Mouse (Mus musculus) cerebellum, adult 8-10 months (tissue): ENCODE data around the gene Dnajc7.
A peak's percentile ranks its signal among the peaks of the same experiment; 100 is the strongest.
"Not testable (repeated sequence)": the region's sequence is repeated elsewhere in the genome, so short reads cannot be mapped to it uniquely, and the experiment has no call there.

Source experiments
- DNase-seq: peaks from one replicate; pipeline ENCODE4 v3.0.0; 2022

Dnajc7 gene

GRCm38 (mm10) chr11:100613241-100613640 lies 6.7 kb downstream of the Dnajc7 start:
- no peak for DNase-seq

DNA sequence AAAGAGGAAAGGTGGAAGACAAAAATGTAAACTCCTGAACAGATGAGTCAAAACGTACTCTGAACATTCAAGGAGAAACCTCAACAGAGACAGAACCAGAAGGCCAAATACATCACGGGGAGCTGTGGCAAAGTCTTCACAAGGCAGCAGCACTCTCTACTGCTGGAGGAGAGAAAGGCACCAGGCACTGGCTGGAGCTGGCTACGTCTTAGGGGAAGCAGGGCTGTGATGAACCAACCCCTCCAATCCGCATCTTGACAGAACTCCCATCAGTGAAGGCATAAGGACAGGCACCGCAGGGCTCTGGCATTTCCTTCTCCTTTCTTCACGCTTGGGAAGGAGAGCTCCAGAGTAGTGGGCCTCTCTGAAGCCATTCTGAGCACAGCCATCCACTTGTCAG lies 8.3 kb downstream of the Dnajc7 start:
- no peak for DNase-seq

- DNase-seq: no peak
Observed at GRCm38 (mm10) chr11:100609997-100610680, 9.8 kb downstream of the Dnajc7 start.

GRCm38 (mm10) chr11:100609355-100609996 lies 10.5 kb downstream of the Dnajc7 start:
- no peak for DNase-seq

DNA sequence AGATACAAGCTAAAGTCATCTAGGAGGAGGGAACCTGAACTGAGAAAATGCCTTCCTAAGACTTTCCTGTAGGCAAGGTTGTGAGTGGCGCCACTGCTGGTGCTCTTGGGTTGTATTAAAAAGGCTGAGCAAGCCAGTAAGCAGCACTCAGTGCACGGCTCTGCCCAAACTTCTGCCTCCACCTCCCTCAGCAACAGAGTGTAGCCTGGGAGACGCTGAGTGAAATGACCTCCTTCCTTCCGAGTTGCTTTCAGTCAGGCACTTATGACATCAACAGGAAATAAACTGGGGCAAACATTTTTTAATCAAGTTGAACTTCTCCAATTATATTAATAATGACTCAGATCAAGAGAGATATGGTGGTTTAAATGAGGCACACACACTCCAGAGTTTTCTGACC lies 11.2 kb downstream of the Dnajc7 start:
- no peak for DNase-seq

- DNase-seq: no peak
Observed at GRCm38 (mm10) chr11:100607121-100607520, 12.8 kb downstream of the Dnajc7 start.

GRCm38 (mm10) chr11:100605451-100605850 lies 14.5 kb downstream of the Dnajc7 start:
- peak; percentile 49 for DNase-seq

DNA sequence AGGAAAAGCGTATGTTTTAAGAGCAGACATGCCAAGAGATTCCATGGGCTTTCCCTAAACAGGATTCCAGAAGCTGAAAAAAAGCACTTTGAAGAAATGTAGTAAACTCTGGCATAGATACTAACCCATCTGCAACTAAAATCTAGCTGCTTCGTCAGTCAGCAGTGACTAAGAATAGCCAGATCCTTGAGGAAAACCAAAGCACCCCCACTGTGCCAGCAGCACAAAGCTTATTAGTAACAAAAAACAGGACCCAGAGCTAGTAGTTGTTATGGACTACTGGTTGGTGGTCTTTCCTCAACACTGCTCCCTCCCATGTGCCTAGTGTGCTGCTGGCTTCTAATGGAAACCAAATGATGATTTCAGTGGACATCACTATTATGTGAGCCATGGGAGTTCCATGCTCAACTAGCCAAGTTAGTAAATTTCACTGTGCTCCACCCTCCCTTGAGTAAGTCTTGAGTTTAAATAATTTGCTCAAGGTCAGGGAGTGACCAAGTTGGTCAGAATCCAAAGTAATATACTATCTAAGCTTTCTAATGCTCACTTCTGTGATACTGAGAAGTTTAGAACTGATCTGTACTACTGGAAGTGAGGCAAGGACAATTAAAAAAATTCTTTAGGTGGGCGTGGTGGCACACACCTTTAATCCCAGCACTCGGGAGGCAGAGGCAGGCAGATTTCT lies 15.5 kb downstream of the Dnajc7 start:
- no peak for DNase-seq

DNA sequence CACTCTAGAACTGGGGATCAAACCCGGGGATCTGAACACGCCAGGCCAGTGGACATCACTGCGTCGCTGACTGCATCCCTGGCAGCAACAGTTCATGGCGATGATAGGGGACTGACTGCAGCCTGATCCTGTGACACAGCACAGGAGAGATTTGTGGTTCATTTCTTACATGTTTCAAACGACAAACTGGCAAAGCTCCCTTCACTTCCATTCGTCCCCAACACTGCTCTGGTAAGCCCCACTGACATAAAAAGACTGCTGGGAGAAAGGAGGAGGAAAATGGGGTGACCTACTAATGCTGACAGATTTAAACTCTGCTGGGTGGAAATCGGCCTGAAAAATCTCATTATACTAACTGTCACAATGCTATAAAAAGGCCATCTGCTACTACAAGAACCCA lies 16.2 kb downstream of the Dnajc7 start:
- no peak for DNase-seq

DNA sequence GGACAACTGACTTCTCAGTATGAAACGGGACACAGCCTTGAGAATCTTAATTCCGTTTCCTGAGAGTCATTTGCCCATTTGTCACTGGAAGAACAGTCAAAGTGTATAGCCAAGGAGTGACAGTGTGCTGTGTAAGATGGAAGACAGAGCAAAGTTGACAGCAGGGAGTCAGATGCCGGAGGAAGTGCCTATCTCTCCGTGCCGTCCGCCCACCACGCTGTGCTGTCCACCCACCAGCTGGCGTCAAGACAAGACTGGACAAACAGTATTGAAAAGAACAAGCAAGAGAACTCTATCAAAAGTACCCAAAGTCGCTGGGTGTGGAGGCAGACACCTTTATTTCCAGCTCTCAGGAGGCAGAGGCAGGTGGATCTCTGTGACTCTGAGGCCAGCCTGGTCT lies 16.8 kb downstream of the Dnajc7 start:
- DNase-seq: no peak

DNA sequence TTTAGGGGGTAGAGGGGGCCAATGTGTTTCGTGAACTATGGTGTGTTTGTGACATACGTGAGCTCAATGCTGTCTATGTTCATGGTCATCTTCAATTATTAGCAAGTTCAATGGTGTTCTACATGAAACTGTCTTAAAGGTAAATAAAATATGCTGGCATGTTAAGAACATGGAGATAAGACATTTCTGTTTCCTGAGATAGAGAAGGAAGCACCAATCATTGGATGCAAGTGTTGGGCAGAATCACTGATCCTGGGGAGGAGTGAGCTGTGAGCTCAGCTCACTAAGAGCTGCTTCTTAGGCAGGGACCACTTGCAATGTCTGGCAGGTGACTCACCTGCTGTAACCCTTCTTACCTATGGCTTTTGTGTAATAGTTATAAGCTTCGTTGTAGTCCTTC lies 18.6 kb downstream of the Dnajc7 start:
- no peak for DNase-seq

DNA sequence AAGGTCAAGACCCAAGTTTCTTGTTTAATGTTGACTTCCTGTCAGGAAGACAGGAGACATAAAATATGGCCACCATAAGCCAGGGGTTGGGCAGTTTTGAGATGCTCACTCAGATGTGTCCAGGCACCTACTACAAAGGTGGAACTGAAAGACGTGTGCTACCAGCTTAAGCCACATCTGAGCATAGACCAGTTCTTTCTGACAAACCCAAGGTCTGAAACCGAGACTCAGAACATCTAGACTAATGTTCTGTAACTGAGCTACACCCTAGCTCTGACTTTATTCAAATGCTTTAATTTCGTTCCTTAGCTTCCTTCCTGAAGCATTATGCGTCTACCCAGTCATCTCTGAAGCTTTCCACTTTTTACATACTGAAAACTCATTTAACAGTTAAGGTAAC lies 21.9 kb downstream of the Dnajc7 start:
- no peak for DNase-seq

GRCm38 (mm10) chr11:100595533-100595932 lies 24.4 kb downstream of the Dnajc7 start:
- DNase-seq: no peak

- no peak for DNase-seq
Observed at GRCm38 (mm10) chr11:100594608-100595007, 25.4 kb downstream of the Dnajc7 start.

GRCm38 (mm10) chr11:100592346-100593046 lies 27.5 kb downstream of the Dnajc7 start:
- DNase-seq: no peak

DNA sequence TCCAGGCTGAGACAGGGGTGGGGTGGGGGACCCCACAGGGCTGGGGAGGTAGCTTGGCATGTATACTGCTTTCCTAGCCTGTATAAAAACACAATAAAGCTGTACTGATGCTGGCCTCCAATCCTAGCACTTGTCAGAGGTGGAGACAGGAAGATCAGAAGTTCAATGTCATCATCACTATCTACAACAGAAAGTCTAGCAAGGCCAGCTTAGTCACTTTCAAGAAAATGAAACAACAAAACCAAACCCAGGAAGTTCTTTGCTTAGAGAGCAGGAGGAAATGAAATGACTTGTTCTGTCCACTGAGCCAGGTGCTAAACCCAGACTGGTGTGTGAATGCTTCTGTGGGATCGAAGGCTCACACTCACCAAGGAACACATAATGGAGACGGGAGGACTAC lies 31.5 kb downstream of the Dnajc7 start:
- no peak for DNase-seq

- no peak for DNase-seq
Observed at GRCm38 (mm10) chr11:100585148-100585547, 34.8 kb downstream of the Dnajc7 start.

- DNase-seq: no peak
Observed at GRCm38 (mm10) chr11:100584561-100584961, 35.4 kb downstream of the Dnajc7 start.

- no peak for DNase-seq
Observed at GRCm38 (mm10) chr11:100582836-100583235, 37.1 kb downstream of the Dnajc7 start.

DNA sequence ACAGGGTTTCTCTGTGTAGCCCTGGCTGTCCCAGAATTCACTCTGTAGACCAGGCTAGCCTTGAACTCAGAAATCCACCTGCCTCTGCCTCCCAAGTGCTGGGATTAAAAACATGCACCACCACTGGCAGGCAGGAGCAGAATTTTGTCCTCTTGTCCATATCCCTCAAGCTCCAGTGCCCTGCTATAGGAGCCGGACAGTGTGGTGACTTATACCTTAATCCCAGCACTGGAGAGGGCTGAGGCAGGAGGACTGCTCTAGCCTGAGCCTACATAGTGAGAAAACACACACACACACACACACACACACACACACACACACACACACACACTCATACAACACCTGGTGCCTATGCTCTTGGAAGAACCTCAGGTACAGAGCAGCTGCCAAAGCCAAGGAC lies 37.6 kb downstream of the Dnajc7 start:
- DNase-seq: not testable (repeated sequence)

GRCm38 (mm10) chr11:100581756-100582155 lies 38.2 kb downstream of the Dnajc7 start:
- no peak for DNase-seq

DNA sequence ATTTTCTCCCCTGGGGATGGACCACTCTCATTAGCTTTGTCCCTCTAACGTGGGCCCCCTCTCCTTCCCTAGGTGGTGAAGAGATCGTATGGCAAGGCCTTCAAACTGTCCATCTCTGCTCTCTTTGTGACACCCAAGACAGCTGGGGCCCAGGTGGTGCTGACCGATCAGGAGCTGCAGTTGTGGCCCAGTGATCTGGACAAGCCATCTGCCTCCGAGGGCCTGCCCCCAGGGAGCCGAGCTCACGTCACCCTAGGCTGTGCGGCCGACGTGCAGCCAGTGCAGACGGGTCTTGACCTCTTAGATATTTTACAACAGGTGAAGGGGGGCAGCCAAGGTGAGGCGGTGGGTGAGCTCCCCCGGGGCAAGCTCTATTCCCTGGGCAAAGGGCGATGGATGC lies 39.7 kb downstream of the Dnajc7 start:
- no peak for DNase-seq

- no peak for DNase-seq
Observed at GRCm38 (mm10) chr11:100579116-100579799, 40.7 kb downstream of the Dnajc7 start.
